8 mouse cellular contexts compared by ENCODE assay signal in genomic region chr2:180346820-180347497, GRCm38 (mm10). TPM values are rescaled to one million over a fixed set of nuclear protein-coding genes. Genes with fewer than 3 reads are reported as not detected.
DNase-seq lines count a peak whose midpoint lies in the region; ATAC-seq and TF ChIP-seq lines count a peak whose summit lies in the region.

No protein-coding gene starts in this region.

- H3K27ac ChIP-seq in cortical plate, adult 2 months (ENCODE audit: insufficient read depth, low read length) = no peak overlapping the region

- no peaks in the 10 kb centered on the region for H3K4me1 ChIP-seq in cortical plate, adult 2 months (ENCODE audit: control insufficient read depth, insufficient read depth, low read length)

- peak; percentile 77 to 91 for DNase-seq in adrenal gland, adult (ENCODE audit: inconsistent age in 2 of 2, low spot score in 1 of 2)
- DNase-seq in gastrocnemius, postnatal 10 days = peak; percentile 78
- peak; percentile 49 to 59 for DNase-seq in left cerebral cortex, adult 8-10 months (ENCODE audit: low spot score in 2 of 2)
- DNase-seq in right cerebral cortex, postnatal 14 days = peak; percentile 73
- peak; percentile 79 for DNase-seq in urinary bladder, postnatal 25 days (ENCODE audit: low spot score)

- H3K4me3 ChIP-seq in cortical plate, adult 2 months (ENCODE audit: insufficient read depth, low read length) = no peak overlapping the region

- TF ChIP-seq CTCF in cortical plate, adult 2 months (IDR thresholded peaks at IDR 0.05; ENCODE audit: extremely low read depth, insufficient read depth, low read length) = peak; percentile 74

- no peak for TF ChIP-seq POLR2A in cortical plate, adult 2 months (IDR thresholded peaks at IDR 0.05; ENCODE audit: extremely low read depth, insufficient read depth, low read length)

- peak; percentile 80 for ATAC-seq in inflammation-experienced regulatory T-cells, adult 6 months
- ATAC-seq in megakaryocyte-erythroid progenitor cell, adult 5-6 weeks (replicated peaks; ENCODE audit: low FRiP score, low TSS enrichment, poor library complexity, severe bottlenecking) = peak; percentile 88

RNA-seq across cellular contexts. Expression of gene Gata5, which starts 12.5 kb away (rescaled TPM):
- not detected in 2 replicates for polyA plus RNA-seq in cortical plate, adult 2 months (2012; rRNA removed)
- not detected for total RNA-seq in gastrocnemius, postnatal 10 days (2021)
- not detected for polyA plus RNA-seq in inflammation-experienced regulatory T-cells, adult 6 months (2017; shearing (Covaris generic))
- not detected for total RNA-seq in left cerebral cortex, adult 8-10 months (2022)
- not detected in 2 replicates for total RNA-seq in megakaryocyte-erythroid progenitor cell, adult 5-6 weeks (2014; fragmentation: Nextera tagmentation)
- total RNA-seq in megakaryocyte-erythroid progenitor cell, adult 5-6 weeks (2017) = not detected in 2 replicates

RNA-seq across cellular contexts. Expression of gene Rbbp8nl, which starts 57.3 kb away (rescaled TPM):
- not detected in 2 replicates for polyA plus RNA-seq in cortical plate, adult 2 months (2012; rRNA removed)
- total RNA-seq in gastrocnemius, postnatal 10 days (2021) = not detected
- not detected for polyA plus RNA-seq in inflammation-experienced regulatory T-cells, adult 6 months (2017; shearing (Covaris generic))
- total RNA-seq in left cerebral cortex, adult 8-10 months (2022) = not detected
- total RNA-seq in megakaryocyte-erythroid progenitor cell, adult 5-6 weeks (2014; fragmentation: Nextera tagmentation) = not detected in 2 replicates
- not detected in 2 replicates for total RNA-seq in megakaryocyte-erythroid progenitor cell, adult 5-6 weeks (2017)
